Mouse (Mus musculus): ENCODE data around the gene Dhodh. TPM values are rescaled to one million over a fixed set of nuclear protein-coding genes. Genes with fewer than 3 reads are reported as not detected.

The Dhodh gene
- 54.5 and 56.7 TPM in 2 replicates for polyA plus RNA-seq (2016; fragmentation: Nextera tagmentation; extraction: Ambion mirVana)

DNA sequence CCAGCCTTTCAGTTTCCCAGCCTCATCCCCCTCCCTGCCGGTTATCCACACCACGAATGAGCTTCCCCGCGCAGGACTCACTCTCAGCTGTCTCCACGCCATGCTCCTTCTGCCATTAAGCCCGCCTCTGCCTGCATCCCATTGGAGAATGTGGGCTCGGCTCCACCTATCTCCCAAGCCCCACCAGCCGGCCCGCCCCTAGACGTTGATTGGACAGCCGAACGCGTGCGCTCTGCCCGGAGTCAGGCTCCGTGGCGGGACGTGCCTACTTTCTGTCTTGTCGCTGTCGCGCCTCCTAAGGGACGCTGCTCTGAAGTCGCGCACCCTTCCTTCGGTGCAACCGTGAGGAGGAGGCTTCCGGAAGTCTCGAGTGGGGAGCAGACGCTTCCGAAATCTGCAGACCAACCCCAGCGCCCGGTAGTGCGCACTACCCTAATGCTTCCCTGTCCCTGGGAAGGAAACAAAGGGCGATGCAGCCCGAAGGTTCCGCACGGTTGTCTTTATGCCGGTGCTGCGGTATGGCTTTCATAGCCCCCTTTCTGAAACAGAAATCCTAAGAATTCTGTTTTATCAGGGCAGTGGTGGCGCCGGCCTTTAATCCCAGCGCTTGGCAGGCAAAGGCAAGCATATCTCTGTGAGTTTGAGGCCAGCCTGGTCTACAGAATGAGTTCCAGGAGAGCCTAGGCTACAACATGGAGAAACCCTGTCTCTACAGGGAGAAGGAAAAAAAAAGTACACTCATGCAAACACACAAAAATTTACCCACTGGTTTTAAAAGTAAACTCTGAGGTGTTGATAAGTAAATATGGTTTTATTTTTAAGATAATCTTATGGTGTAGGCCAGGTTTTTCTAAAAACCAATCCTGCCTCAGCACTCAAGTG lies at the start of gene Dhodh:
Gene Dhodh, minus strand, starts transcription at position 403 of the 882 bp plus-strand sequence.
- H3K9me3 ChIP-seq = no peaks in the 10 kb centered on the region
- peak; percentile 96 for DNase-seq (ENCODE audit: low spot score)
- under 1% methylated on average over 42 of the region's 42 CpGs for WGBS
- H3K36me3 ChIP-seq (replicated peaks) = peaks cover 24% of the 10 kb centered on the region
- peaks cover 19% of the 10 kb centered on the region for H3K4me1 ChIP-seq
- peak within 1 kb of the TSS; percentile 92 for H3K27ac ChIP-seq (replicated peaks)
- no peaks in the 10 kb centered on the region for H3K27me3 ChIP-seq (replicated peaks; ENCODE audit: low read depth, poor library complexity, severe bottlenecking)
- peak within 1 kb of the TSS; percentile 75 for H3K4me3 ChIP-seq

DNA sequence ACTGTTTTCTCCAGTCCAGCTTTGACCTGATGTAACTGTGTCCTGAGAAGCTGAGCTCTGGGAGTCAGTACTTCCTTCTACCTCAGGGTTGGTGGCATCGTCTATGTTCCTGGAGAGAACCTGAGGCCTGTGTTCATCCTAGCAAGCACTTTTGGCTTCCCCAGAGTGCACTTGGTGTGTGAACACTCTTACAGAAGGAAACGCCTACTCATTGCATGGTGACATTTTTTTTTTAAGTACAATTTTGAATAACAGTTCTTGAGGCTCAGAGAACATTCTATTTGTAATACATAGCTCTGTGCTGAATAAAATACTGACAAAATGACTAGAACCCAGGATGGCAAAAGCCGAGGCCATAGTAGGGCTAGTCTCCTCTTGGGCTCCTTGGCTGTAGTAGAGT lies 48.4 kb upstream of the Dhodh start:
- no peaks in the 10 kb centered on the region for H3K9me3 ChIP-seq
- H3K27me3 ChIP-seq (replicated peaks; ENCODE audit: low read depth, poor library complexity, severe bottlenecking) = no peaks in the 10 kb centered on the region
- H3K27ac ChIP-seq (replicated peaks) = no peak overlapping the region
- H3K4me3 ChIP-seq = no peak overlapping the region
- no peaks in the 10 kb centered on the region for H3K4me1 ChIP-seq
- H3K36me3 ChIP-seq (replicated peaks) = no peaks in the 10 kb centered on the region
- DNase-seq (ENCODE audit: low spot score) = no peak
- WGBS = 86% methylated on average over 3 of the region's 3 CpGs

DNA sequence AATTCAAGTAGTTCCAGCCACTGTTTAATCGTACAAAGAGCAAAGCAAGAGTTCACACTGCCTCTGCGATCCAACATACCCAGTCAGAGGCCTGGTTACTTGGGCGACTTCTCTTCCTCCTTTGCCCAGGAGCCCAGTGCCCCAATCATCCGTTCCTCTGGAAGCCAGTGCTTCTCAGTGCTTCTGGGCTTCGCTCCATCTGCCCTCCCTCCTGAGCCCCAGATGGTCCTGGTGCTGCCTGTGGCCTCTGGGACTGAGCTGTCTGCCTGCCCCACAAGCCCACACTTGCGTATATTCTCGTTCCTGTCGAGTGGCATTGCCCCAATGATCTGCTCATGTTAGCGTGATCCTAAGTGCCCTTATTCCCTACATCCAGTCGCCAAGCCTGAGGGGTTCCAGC lies 42.3 kb upstream of the Dhodh start:
- Histone ChIP-seq H3K36me3 (replicated peaks) (no peaks in the 10 kb centered on the region), H3K27me3 (replicated peaks; ENCODE audit: low read depth, poor library complexity, severe bottlenecking) (no peaks in the 10 kb centered on the region), H3K9me3 (no peaks in the 10 kb centered on the region), H3K27ac (replicated peaks) (no peak overlapping the region), H3K4me1 (no peaks in the 10 kb centered on the region), H3K4me3 (no peak overlapping the region)
- 79% methylated on average over 10 of the region's 10 CpGs for WGBS
- no peak for DNase-seq (ENCODE audit: low spot score)

DNA sequence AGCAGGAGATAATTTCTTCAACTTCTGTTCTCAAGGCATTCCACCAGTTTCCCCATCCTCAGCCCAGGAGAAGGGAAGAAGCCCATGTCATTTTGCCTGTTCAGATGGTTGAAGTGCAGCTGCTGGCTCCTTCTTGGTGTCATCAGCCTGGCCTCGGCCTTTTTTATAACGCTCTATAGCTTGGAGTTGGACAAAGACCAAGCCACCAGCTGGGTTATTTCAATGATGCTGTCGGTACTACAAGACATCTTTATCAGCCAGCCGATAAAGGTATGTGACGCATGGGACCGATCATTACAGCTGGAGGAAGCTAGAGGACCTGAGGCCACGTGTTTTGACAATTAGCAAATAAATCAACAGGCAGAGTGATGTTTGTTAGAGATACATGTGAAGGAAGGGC lies 40.0 kb upstream of the Dhodh start:
- H3K4me1 ChIP-seq = no peaks in the 10 kb centered on the region
- H3K27me3 ChIP-seq (replicated peaks; ENCODE audit: low read depth, poor library complexity, severe bottlenecking) = no peaks in the 10 kb centered on the region
- no peaks in the 10 kb centered on the region for H3K36me3 ChIP-seq (replicated peaks)
- H3K4me3 ChIP-seq = no peak overlapping the region
- H3K9me3 ChIP-seq = no peaks in the 10 kb centered on the region
- 88% methylated on average over 7 of the region's 7 CpGs for WGBS
- no peak for DNase-seq (ENCODE audit: low spot score)
- H3K27ac ChIP-seq (replicated peaks) = no peak overlapping the region

DNA sequence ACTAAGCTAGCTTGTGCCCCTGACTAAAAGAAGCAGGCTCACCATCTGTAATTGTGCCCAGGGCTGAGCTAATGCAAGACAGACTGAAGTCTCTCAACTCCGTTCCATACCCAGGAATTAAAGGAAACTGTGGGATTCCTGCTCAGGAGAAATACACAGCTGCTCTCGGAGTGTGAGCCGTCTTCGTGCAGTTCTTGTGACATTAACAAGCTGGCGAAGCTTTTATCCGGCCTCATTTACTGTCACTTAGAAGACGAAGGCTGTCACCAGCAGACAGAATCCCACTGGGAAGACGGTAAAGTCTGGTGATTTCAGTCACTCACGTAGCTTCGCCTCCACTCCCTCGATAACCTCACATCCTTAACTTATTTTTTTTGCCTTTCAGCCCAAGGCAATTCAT lies 38.9 kb upstream of the Dhodh start:
- Histone ChIP-seq H3K27ac (replicated peaks) (no peak overlapping the region), H3K4me1 (no peaks in the 10 kb centered on the region), H3K4me3 (no peak overlapping the region), H3K27me3 (replicated peaks; ENCODE audit: low read depth, poor library complexity, severe bottlenecking) (no peaks in the 10 kb centered on the region), H3K9me3 (no peaks in the 10 kb centered on the region), H3K36me3 (replicated peaks) (no peaks in the 10 kb centered on the region)
- 75% methylated on average over 11 of the region's 11 CpGs for WGBS
- no peak for DNase-seq (ENCODE audit: low spot score)

DNA sequence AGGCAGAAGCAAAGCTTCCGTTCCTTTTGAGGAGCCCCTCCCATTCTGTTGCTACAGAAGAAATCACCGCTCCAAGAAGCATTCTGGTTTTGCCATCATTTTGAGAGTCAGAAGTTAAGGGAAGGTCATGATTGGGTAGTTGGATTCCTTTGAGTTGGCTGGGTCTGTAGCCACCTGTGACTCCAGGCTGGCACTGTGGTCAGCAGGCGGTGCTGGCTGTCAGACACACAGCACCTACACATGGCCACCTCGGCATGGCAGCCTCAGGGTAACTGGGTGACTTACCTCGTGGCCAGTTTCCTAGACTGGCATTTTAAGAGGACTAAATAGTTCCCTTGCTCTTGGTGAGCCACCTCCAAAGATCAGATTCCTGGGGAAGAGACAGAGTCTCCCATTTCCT lies 32.8 kb upstream of the Dhodh start:
- Histone ChIP-seq H3K27ac (replicated peaks) (no peak overlapping the region), H3K4me3 (no peak overlapping the region), H3K9me3 (no peaks in the 10 kb centered on the region), H3K27me3 (replicated peaks; ENCODE audit: low read depth, poor library complexity, severe bottlenecking) (no peaks in the 10 kb centered on the region), H3K36me3 (replicated peaks) (no peaks in the 10 kb centered on the region), H3K4me1 (no peaks in the 10 kb centered on the region)
- WGBS = 76% methylated on average over 5 of the region's 5 CpGs
- DNase-seq (ENCODE audit: low spot score) = no peak

DNA sequence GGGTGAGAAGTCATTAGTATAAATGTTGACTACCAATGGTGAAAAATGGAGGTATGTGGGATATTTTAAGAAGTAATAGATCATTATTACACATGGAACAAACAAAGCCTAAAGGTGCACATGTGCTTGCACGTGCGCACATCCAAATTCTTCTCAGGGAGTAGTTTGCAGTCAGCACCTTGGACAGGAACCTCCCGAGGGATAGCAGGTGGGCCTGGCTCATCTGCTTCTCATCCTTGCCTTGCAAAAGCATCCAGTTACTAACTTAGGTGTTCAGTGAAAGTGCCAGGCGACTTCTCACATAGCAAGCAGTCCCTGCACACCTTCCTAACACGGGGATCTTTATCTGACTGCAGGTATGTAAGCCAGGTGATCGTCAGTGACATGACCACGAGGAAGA lies 31.9 kb upstream of the Dhodh start:
- 63% methylated on average over 7 of the region's 7 CpGs for WGBS
- Histone ChIP-seq H3K4me3 (no peak overlapping the region), H3K27me3 (replicated peaks; ENCODE audit: low read depth, poor library complexity, severe bottlenecking) (no peaks in the 10 kb centered on the region), H3K4me1 (no peaks in the 10 kb centered on the region), H3K27ac (replicated peaks) (no peak overlapping the region), H3K36me3 (replicated peaks) (no peaks in the 10 kb centered on the region), H3K9me3 (no peaks in the 10 kb centered on the region)
- DNase-seq (ENCODE audit: low spot score) = no peak

DNA sequence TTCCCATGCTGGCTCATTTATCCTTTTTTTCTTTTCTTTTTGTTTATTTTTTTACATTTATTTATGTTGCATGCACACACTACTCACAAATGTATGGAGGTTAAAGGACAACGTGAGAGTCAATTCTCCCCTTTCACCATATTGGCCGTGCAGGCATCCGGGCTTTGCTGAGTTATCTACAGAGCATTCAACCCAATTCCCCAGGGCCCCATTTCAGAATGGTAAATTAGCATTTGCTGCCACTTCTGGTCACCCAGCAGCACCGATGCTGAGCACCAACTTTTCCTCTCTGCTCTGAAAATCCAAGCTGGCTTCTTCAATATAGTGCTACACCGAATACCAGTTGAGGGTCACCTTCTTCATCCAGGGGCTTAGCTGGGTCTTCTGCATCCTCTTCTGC lies 30.4 kb upstream of the Dhodh start:
- no peak overlapping the region for H3K27ac ChIP-seq (replicated peaks)
- no peaks in the 10 kb centered on the region for H3K4me1 ChIP-seq
- no peak overlapping the region for H3K4me3 ChIP-seq
- 79% methylated on average over 5 of the region's 5 CpGs for WGBS
- DNase-seq (ENCODE audit: low spot score) = no peak
- H3K36me3 ChIP-seq (replicated peaks) = no peaks in the 10 kb centered on the region
- H3K9me3 ChIP-seq = no peaks in the 10 kb centered on the region
- no peaks in the 10 kb centered on the region for H3K27me3 ChIP-seq (replicated peaks; ENCODE audit: low read depth, poor library complexity, severe bottlenecking)

DNA sequence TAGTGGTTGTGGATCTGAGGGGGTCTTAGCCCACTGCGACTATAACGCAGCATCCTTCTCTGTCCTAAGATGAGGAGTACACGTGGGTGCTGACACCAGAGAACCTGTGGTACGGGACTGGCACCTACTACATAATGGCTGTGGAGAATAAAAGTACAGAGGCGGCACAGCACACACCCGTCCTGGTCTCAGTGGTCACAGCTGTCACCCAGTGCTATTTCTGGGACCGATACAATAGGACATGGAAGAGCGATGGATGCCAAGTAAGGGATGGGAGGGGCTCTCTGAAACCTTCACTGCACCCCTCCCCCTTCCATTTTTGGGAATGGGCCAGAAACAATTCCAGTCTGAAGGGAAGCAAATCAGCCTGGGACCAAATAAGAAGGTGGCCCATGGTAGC lies 26.7 kb upstream of the Dhodh start:
- H3K27ac ChIP-seq (replicated peaks) = no peak overlapping the region
- WGBS = 91% methylated on average over 8 of the region's 8 CpGs
- no peak overlapping the region for H3K4me3 ChIP-seq

DNA sequence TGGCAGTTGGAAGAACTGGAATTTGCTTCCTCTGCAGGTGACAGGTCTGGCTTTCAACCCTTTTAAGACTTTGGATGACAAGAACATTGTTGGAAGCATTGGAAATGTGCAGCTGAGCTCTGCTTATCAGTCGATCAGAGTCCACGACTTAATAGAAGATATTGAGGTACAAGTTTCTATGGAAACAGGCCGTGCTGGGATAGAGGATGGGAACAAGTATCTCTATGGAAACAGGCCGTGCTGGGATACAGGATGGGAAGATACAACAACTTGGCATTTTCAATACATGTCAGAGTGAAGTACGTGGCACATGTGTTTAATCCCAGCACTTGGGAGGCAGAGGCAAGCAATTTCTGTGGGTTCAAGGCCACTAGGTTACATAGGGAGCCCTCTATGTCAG lies 24.0 kb upstream of the Dhodh start:
- Histone ChIP-seq H3K27me3 (replicated peaks; ENCODE audit: low read depth, poor library complexity, severe bottlenecking) (no peaks in the 10 kb centered on the region), H3K27ac (replicated peaks) (no peak overlapping the region), H3K36me3 (replicated peaks) (no peaks in the 10 kb centered on the region), H3K9me3 (no peaks in the 10 kb centered on the region), H3K4me1 (no peaks in the 10 kb centered on the region), H3K4me3 (no peak overlapping the region)
- no peak for DNase-seq (ENCODE audit: low spot score)
- 88% methylated on average over 5 of the region's 5 CpGs for WGBS

More for the DNA sequence above, 26.7 kb upstream of the Dhodh start:
- no peaks in the 10 kb centered on the region for H3K9me3 ChIP-seq
- H3K4me1 ChIP-seq = no peaks in the 10 kb centered on the region
- DNase-seq (ENCODE audit: low spot score) = no peak
- no peaks in the 10 kb centered on the region for H3K27me3 ChIP-seq (replicated peaks; ENCODE audit: low read depth, poor library complexity, severe bottlenecking)
- H3K36me3 ChIP-seq (replicated peaks) = no peaks in the 10 kb centered on the region

DNA sequence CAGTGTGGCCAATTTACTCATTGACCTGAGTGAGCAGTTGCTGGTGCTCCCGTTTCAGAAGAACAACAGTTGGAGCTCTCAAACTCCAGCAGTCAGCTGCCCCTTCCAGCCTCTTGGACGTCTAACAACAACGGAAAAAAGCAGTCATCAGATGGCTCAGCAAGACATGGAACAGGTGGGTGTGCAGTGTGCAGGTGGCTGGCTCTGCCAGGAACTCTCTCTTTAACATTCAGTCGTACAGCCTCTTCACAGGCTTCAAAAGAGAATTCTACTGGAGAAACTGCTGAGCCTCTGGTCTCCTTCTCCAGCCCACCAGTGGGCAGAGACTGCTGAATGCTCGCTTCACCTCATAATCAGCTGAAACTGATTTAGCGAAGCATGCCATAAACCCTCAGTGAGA lies 20.2 kb upstream of the Dhodh start:
- Histone ChIP-seq H3K9me3 (peaks cover 9% of the 10 kb centered on the region; the same call in 1 of the 2 replicates), H3K27me3 (replicated peaks; ENCODE audit: low read depth, poor library complexity, severe bottlenecking) (no peaks in the 10 kb centered on the region), H3K4me3 (no peak overlapping the region), H3K36me3 (replicated peaks) (no peaks in the 10 kb centered on the region), H3K4me1 (no peaks in the 10 kb centered on the region), H3K27ac (replicated peaks) (no peak overlapping the region)
- no peak for DNase-seq (ENCODE audit: low spot score)
- WGBS = 76% methylated on average over 6 of the region's 6 CpGs

DNA sequence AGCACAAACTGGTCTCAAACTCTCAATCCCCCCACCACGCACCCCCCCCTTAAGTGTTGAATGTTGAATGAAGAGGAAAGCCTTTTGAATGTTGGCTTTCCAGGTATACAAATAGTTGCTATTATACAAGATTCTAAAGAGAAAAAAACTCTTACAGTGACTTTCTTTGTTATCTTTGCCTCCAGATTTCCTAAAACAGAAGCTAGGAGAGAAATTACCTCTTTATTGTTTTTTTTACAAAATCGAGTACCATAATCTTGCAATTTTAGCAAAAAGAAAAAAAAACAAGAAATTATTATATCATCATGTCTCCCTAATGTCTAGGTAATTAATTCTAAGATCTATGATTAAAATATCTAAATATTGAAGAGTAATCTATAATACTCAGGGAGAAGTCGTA lies 7.1 kb upstream of the Dhodh start:
- 90% methylated on average over 3 of the region's 3 CpGs for WGBS
- Histone ChIP-seq H3K36me3 (replicated peaks) (no peaks in the 10 kb centered on the region), H3K9me3 (no peaks in the 10 kb centered on the region), H3K4me3 (no peak overlapping the region), H3K27ac (replicated peaks) (no peak overlapping the region), H3K27me3 (replicated peaks; ENCODE audit: low read depth, poor library complexity, severe bottlenecking) (no peaks in the 10 kb centered on the region), H3K4me1 (no peaks in the 10 kb centered on the region)
- no peak for DNase-seq (ENCODE audit: low spot score)

Data from embryonic facial prominence, embryonic 10.5 days (tissue).